Mouse (Mus musculus) adrenal gland, adult 8-10 months (tissue): ENCODE results near the gene Mms19. TPM values are rescaled to one million over a fixed set of nuclear protein-coding genes. Genes with fewer than 3 reads are reported as not detected.

Experiments used
- DNase-seq: peaks from one replicate; pipeline ENCODE4 v3.0.0; 2022
- total RNA-seq, 4 experiments: library from RNA; stranded (reverse); gene quantifications; 2 replicates each; pipeline ENCODE4 v1.2.4; 2022

The Mms19 gene
- total RNA-seq, 4 experiments from 2014 or later: 25.4 to 36.3 (median 29.7) TPM

- no peak for DNase-seq
Measured at GRCm38 (mm10) chr19:41898860-41899259, 82.1 kb downstream of the Mms19 start.

GRCm38 (mm10) chr19:41896319-41896711, 84.6 kb downstream of the Mms19 start:
- no peak for DNase-seq

GRCm38 (mm10) chr19:41895460-41896318, 85.3 kb downstream of the Mms19 start, which contains the start of gene Rrp12:
Rrp12 (minus strand) TSS chr19:41896173.
- peak; percentile 75 for DNase-seq

GRCm38 (mm10) chr19:41894959-41895358, 86.0 kb downstream of the Mms19 start:
- no peak for DNase-seq

Other genes starting within 250 kb of the Mms19 start
- gene Slit1, start 237.5 kb downstream of the Mms19 start, total RNA-seq: 10 to 100 TPM in 2 of 4 experiments, 1 to 10 TPM in 2; 5.7 to 32.3 (median 14.2) TPM
- gene Arhgap19, start 179.1 kb downstream of the Mms19 start, total RNA-seq: 1 to 10 TPM; 4.5 to 8.6 (median 7.2) TPM
- gene Frat1, start 151.2 kb downstream of the Mms19 start, total RNA-seq: 1 to 10 TPM; 7.5 to 9.2 (median 8.8) TPM
- 1 to 10 TPM; 1.8 to 4.4 (median 3.8) TPM for gene Frat2, start 133.0 kb downstream of the Mms19 start, total RNA-seq
- gene Rrp12, start 85.0 kb downstream of the Mms19 start, total RNA-seq: 10 to 100 TPM; 15.8 to 17.9 (median 17.0) TPM
- 100 to 1,000 TPM; 650 to 931 (median 818) TPM for gene Pgam1, start 69.2 kb downstream of the Mms19 start, total RNA-seq
- gene Exosc1, start 47.7 kb downstream of the Mms19 start, total RNA-seq: 10 to 100 TPM; 26.6 to 34.0 (median 30.8) TPM
- 10 to 100 TPM; 29.5 to 40.7 (median 34.8) TPM for gene Zdhhc16, start 47.7 kb downstream of the Mms19 start, total RNA-seq
- 10 to 100 TPM; 17.2 to 23.2 (median 21.2) TPM for gene Ubtd1, start 606 bp upstream of the Mms19 start, total RNA-seq
- 1 to 10 TPM in 1 of 4 experiments, under 1 TPM in 2, not detected in 1; 0.27 to 1.3 (median 0.42) TPM for gene Ankrd2, start 54.8 kb upstream of the Mms19 start, total RNA-seq
- gene Hoga1, start 64.5 kb upstream of the Mms19 start, total RNA-seq: 10 to 100 TPM in 2 of 4 experiments, 1 to 10 TPM in 2; 2.8 to 17.4 (median 9.1) TPM
- 1 to 10 TPM in 2 of 4 experiments, under 1 TPM in 2; 0.58 to 3.5 (median 1.5) TPM for gene 4933411K16Rik, start 71.1 kb upstream of the Mms19 start, total RNA-seq
- 10 to 100 TPM in 3 of 4 experiments, 1 to 10 TPM in 1; 9.1 to 25.1 (median 19.8) TPM for gene Morn4, start 105.2 kb upstream of the Mms19 start, total RNA-seq
- gene Pi4k2a, start 109.3 kb upstream of the Mms19 start, total RNA-seq: 10 to 100 TPM; 78.8 to 81.8 (median 80.4) TPM
- 100 to 1,000 TPM in 1 of 4 experiments, 10 to 100 TPM in 3; 53.5 to 107 (median 73.9) TPM for gene Avpi1, start 147.9 kb upstream of the Mms19 start, total RNA-seq
- 10 to 100 TPM; 35.2 to 56.5 (median 47.4) TPM for gene Marveld1, start 166.2 kb upstream of the Mms19 start, total RNA-seq
- gene Zfyve27, start 182.8 kb upstream of the Mms19 start, total RNA-seq: 10 to 100 TPM; 53.2 to 70.1 (median 61.8) TPM
- 10 to 100 TPM in 2 of 4 experiments, 1 to 10 TPM in 2; 3.4 to 25.0 (median 13.1) TPM for gene Sfrp5, start 221.1 kb upstream of the Mms19 start, total RNA-seq